Mouse (Mus musculus) liver, embryonic 14.5 days (tissue): ENCODE measurements at regions not wholly inside any gene's neighbourhood (a gene's known extent, or its start where the extent isn't known, plus 50 kb on each side); places are given as distances from the start of the nearest gene placed in this dataset.

Experiments used
- ATAC-seq: fragments of 200-750 bp; cut with Nextera tagmentation; 2 replicates; pipeline ENCODE4 v1.8.0; 2017; ENCODE audit warnings: moderate number of reproducible peaks, mild to moderate bottlenecking, moderate library complexity; ENCODE audit not compliant: insufficient read depth
- DNase-seq, 3 experiments: peaks; one replicate each; pipeline ENCODE4 v3.0.0-alpha.2; 2012 to 2013; ENCODE audit warnings: low read depth in 3 of 3, low spot score in 3 of 3
- H3K27ac ChIP-seq: fragments of 300-500 bp; sonication (generic); 2 replicates; pipeline ENCODE4 v1.5.1; 2014; ENCODE audit warnings: moderate library complexity, mild to moderate bottlenecking, control low read depth, inconsistent platforms
- H3K27me3 ChIP-seq: fragments of 300-500 bp; sonication (generic); 2 replicates; pipeline ENCODE4 v1.6.1; 2014; ENCODE audit warnings: mild to moderate bottlenecking, low read length, moderate library complexity; ENCODE audit not compliant: control insufficient read depth, insufficient read depth
- H3K36me3 ChIP-seq: fragments of 300-500 bp; sonication (generic); replicated peaks from 2 replicates; pipeline ENCODE4 v1.6.1; 2014; ENCODE audit warnings: low read depth; ENCODE audit not compliant: control insufficient read depth, insufficient read depth
- H3K4me1 ChIP-seq, 2 experiments: fragments of 200-500 bp in 1 of 2; fragments of 300-500 bp in 1 of 2; sonication (generic) in 1 of 2; replicated peaks; 2 replicates each; pipeline ENCODE4 v1.6.1; 2012 to 2014; ENCODE audit warnings: antibody characterized with exemption in 1 of 2, inconsistent platforms in 1 of 2, low read length in 1 of 2; ENCODE audit not compliant: control insufficient read depth in 2 of 2, insufficient read depth in 2 of 2
- H3K4me2 ChIP-seq: fragments of 300-500 bp; sonication (generic); 2 replicates; pipeline ENCODE4 v1.6.1; 2014; ENCODE audit warnings: low read depth, mild to moderate bottlenecking, control low read depth, moderate library complexity
- H3K4me3 ChIP-seq, 2 experiments: fragments of 200-500 bp in 1 of 2; fragments of 300-500 bp in 1 of 2; sonication (generic) in 1 of 2; 2 replicates each; pipeline ENCODE4 v1.5.1; 2012 to 2014; ENCODE audit warnings: low read depth in 2 of 2, low read length in 2 of 2, mild to moderate bottlenecking in 2 of 2, control low read depth in 1 of 2, inconsistent platforms in 1 of 2, moderate library complexity in 1 of 2; ENCODE audit not compliant: insufficient read depth in 1 of 2
- H3K9ac ChIP-seq: fragments of 300-500 bp; sonication (generic); replicated peaks from 2 replicates; pipeline ENCODE4 v1.6.1; 2014; ENCODE audit warnings: mild to moderate bottlenecking, control low read depth, moderate library complexity
- H3K9me3 ChIP-seq: fragments of 300-500 bp; sonication (generic); 2 replicates; pipeline ENCODE4 v1.6.1; 2016; ENCODE audit warnings: low read length, mixed read lengths; ENCODE audit not compliant: control insufficient read depth
- CTCF ChIP-seq: IDR thresholded peaks from 2 replicates; pipeline ENCODE4 v1.5.1; 2016; ENCODE audit warnings: antibody characterized with exemption, low read depth, control low read depth
- EP300 ChIP-seq: IDR thresholded peaks from 2 replicates; pipeline ENCODE4 v1.6.1; 2016; ENCODE audit warnings: antibody characterized with exemption, low read depth
- WGBS: fragments of 180-500 bp; shearing (Covaris S2); extraction: QIAGEN DNeasy Blood & Tissue Kit; methylation state at CpG from one replicate; pipeline ENCODE4 v1.1.7; 2014; ENCODE audit not compliant: insufficient replicate concordance; 5-methylcytosine and 5-hydroxymethylcytosine counted together

DNA sequence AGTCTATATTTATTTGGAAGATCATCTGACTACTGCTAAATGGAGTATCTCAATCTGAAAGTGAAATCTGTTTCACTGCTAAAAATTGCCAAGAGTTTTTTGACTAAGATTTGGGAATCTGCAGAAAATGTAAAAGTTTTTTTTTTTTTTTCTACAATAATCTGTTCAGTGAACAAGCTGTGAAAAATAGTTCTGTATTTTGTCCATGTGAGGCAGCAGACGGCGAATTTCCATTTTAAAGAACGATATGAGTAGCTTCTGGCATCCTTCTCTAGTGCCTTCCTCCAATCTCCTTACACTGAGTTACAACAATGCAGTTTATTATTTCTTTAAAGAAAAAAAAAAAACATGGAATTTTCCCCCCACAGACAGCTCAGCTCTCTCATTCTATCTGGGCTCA is 494.3 kb downstream of the Plcl1 start:
- Histone ChIP-seq H3K36me3 (no peaks in the 10 kb centered on the region), H3K4me2 (no peak overlapping the region), H3K27ac (no peak overlapping the region), H3K4me3 (no peak overlapping the region), H3K27me3 (no peaks in the 10 kb centered on the region), H3K9me3 (no peaks in the 10 kb centered on the region), H3K4me1 (no peaks in the 10 kb centered on the region), H3K9ac (no peak overlapping the region)
- 72% methylated on average over 3 of the region's 3 CpGs for WGBS
- DNase-seq (no peak), ATAC-seq (no peak)
- TF ChIP-seq EP300 = no peak
- TF ChIP-seq CTCF = no peak

DNA sequence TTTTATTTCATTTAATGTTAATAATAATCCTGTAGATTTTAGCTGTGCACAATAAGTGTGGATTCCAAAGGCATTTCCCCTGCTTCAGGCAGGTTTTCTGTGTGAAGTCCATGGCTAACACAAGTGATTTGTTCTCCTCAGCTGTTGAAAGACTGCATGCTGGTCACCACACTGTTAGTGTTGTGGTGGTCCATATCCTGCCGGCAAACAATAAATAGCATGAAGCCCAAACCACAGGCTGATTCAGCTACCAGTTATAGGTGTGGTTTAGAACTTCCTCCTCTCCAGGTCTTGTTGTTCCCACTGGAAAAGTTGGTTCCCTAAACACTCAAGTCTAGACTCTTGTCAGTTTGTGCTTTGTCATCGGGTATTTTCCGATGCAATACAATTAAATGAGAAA is 497.5 kb downstream of the Plcl1 start:
- no peaks in the 10 kb centered on the region for H3K36me3 ChIP-seq
- H3K4me3 ChIP-seq = no peak overlapping the region
- H3K4me2 ChIP-seq = no peak overlapping the region
- no peak for DNase-seq
- no peaks in the 10 kb centered on the region for H3K27me3 ChIP-seq
- no peak for ATAC-seq
- 18% methylated on average over 3 of the region's 3 CpGs for WGBS
- no peak overlapping the region for H3K27ac ChIP-seq
- no peak overlapping the region for H3K9ac ChIP-seq
- H3K4me1 ChIP-seq = no peaks in the 10 kb centered on the region
- H3K9me3 ChIP-seq = no peaks in the 10 kb centered on the region; the same call in 1 of the 2 replicates
- TF ChIP-seq EP300 (no peak), CTCF (no peak)

DNA sequence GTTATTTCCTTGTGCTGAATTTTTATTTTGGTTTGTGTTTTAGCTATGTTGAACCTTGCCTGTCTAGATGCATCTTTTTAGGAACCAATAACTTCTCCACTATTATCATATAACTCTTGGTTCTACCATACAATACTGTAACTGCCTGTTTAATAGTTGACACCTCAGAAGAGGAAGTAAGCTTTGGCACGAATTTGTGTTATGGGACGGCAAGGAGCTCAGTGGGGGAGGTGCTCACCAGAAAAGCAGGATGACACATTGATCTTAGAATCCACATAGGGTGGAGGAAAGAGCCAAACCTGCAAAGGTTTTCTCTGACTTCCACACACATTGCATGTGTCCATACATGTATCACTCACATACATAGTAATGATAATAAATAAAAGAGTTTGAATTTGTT is 498.9 kb downstream of the Plcl1 start:
- no peak for ATAC-seq
- no peak for TF ChIP-seq CTCF
- TF ChIP-seq EP300 = no peak
- Histone ChIP-seq H3K4me1 (no peaks in the 10 kb centered on the region), H3K9me3 (no peaks in the 10 kb centered on the region; the same call in 1 of the 2 replicates), H3K4me3 (no peak overlapping the region), H3K36me3 (no peaks in the 10 kb centered on the region), H3K9ac (no peak overlapping the region), H3K27ac (no peak overlapping the region), H3K27me3 (no peaks in the 10 kb centered on the region), H3K4me2 (no peak overlapping the region)
- no peak for DNase-seq
- WGBS = 22% methylated on average over 2 of the region's 2 CpGs

DNA sequence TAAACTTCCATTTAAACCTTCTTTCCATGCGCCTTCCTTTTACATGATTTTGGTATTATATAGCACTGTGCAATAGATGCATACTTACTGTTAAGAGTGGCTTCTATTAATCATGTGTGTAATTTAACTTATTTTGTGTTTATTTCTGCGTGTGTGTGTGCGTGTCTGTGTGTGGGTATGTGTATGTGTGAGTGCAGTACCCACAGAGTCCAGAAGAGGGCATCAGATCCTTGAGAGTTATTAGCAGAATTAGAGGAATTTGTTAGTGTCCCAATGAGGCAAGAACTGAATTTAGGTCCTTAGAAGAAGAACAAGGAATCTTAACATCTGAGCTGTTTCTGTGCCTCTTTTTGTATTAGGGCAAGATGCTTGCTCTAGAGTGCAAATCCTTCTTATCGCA is 499.5 kb downstream of the Plcl1 start:
- no peaks in the 10 kb centered on the region for H3K36me3 ChIP-seq
- H3K4me2 ChIP-seq = no peak overlapping the region
- no peak overlapping the region for H3K9ac ChIP-seq
- ATAC-seq (no peak), DNase-seq (no peak)
- H3K27me3 ChIP-seq = no peaks in the 10 kb centered on the region
- peak; percentile 51 for TF ChIP-seq CTCF
- no peak for TF ChIP-seq EP300
- no peaks in the 10 kb centered on the region; the same call in 1 of the 2 replicates for H3K9me3 ChIP-seq
- no peaks in the 10 kb centered on the region for H3K4me1 ChIP-seq
- no peak overlapping the region for H3K4me3 ChIP-seq
- no peak overlapping the region for H3K27ac ChIP-seq
- 78% methylated on average over 4 of the region's 4 CpGs for WGBS

DNA sequence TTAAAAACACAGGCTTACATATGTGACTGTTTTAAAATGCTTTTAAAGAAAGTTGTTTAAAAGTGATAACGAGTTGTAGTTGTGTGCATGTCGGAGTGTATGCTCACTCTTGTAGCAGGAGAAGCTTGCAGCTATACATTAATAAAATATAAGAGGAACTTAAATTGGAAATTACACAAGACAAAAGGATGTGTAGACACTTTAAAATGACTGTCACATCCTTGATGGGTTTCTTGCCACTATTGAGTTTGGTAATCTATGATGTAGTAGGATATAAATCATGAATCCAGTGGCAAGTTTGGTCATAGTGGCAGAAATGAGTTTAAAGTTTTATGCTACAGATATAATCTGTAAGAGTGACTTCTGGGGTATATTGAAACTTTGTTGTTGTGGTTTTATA is 504.3 kb downstream of the Plcl1 start:
- H3K4me1 ChIP-seq = no peaks in the 10 kb centered on the region
- ATAC-seq (no peak), DNase-seq (no peak)
- no peak overlapping the region for H3K9ac ChIP-seq
- H3K27ac ChIP-seq = no peak overlapping the region
- no peak for TF ChIP-seq CTCF
- TF ChIP-seq EP300 = no peak
- H3K36me3 ChIP-seq = no peaks in the 10 kb centered on the region
- whole genome bisulfite sequencing = 69% methylated on average over 2 of the region's 2 CpGs
- H3K27me3 ChIP-seq = no peaks in the 10 kb centered on the region
- no peaks in the 10 kb centered on the region; the same call in 1 of the 2 replicates for H3K9me3 ChIP-seq
- H3K4me3 ChIP-seq = no peak overlapping the region
- no peak overlapping the region for H3K4me2 ChIP-seq
